ENCODE assay signal across 24 mouse cellular contexts in genomic region chr14:99405228-99405627, GRCm38 (mm10).
A peak's percentile ranks its signal among the peaks of the same experiment; 100 is the strongest.
DNase-seq lines count a peak whose midpoint lies in the region; ATAC-seq lines count a peak whose summit lies in the region.
"Had no signal": no experiment of that assay in that cellular context is flagged by ENCODE, and none has a peak within 500 bp of the region (broad histone marks: within the 10 kb centered on the region; RNA-seq: fewer than 3 reads in every experiment).

No protein-coding gene starts in this region.

- no peaks in the 10 kb centered on the region for H3K27me3 ChIP-seq in liver, embryonic 12.5 days (replicated peaks)
- H3K27me3 ChIP-seq: CH12.LX; embryonic facial prominence, embryonic 12.5 days; forebrain, embryonic 13.5 days; forebrain, embryonic 15.5 days; Patski had no signal

- H3K4me3 ChIP-seq in liver, embryonic 12.5 days = no peak overlapping the region
- H3K4me3 ChIP-seq: embryonic facial prominence, embryonic 10.5 days; embryonic facial prominence, embryonic 12.5 days; forebrain, embryonic 13.5 days; forebrain, embryonic 15.5 days had no signal

- no peak overlapping the region for H3K4me2 ChIP-seq in liver, embryonic 12.5 days
- H3K4me2 ChIP-seq: embryonic facial prominence, embryonic 12.5 days; forebrain, embryonic 13.5 days; forebrain, embryonic 15.5 days had no signal

- peak; percentile 23 for DNase-seq in heart, adult 11 months
- no peak for DNase-seq in heart, postnatal 4 days
- DNase-seq in naive thymus-derived CD4-positive, alpha-beta T cell, adult 2 months (ENCODE audit: low read depth) = peak; percentile 6
- no peak for DNase-seq in layer of hippocampus, postnatal 36 days
- DNase-seq: adrenal gland, adult 8-10 months; adrenal gland, postnatal 14 days; adrenal gland, postnatal 36 days; cerebellum, adult 11-12 months; cerebellum, adult 2 months; cerebellum, adult 9-10 months; cerebellum, postnatal 10 days; cerebellum, postnatal 25 days; forebrain, postnatal 0 days had no signal

- H3K36me3 ChIP-seq in liver, embryonic 12.5 days = no peaks in the 10 kb centered on the region
- H3K36me3 ChIP-seq: embryonic facial prominence, embryonic 10.5 days; embryonic facial prominence, embryonic 12.5 days; forebrain, embryonic 15.5 days; G1E had no signal

- H3K27ac ChIP-seq in liver, embryonic 12.5 days = no peak overlapping the region
- H3K27ac ChIP-seq: embryonic facial prominence, embryonic 10.5 days; embryonic facial prominence, embryonic 12.5 days; forebrain, embryonic 13.5 days; forebrain, embryonic 15.5 days had no signal

- 46% methylated on average over 5 of the region's 5 CpGs for WGBS in liver, embryonic 12.5 days (ENCODE audit: insufficient replicate concordance)

- no peaks in the 10 kb centered on the region for H3K9me3 ChIP-seq in liver, embryonic 12.5 days (replicated peaks)
- H3K9me3 ChIP-seq: embryonic facial prominence, embryonic 10.5 days; embryonic facial prominence, embryonic 12.5 days; forebrain, embryonic 13.5 days; forebrain, embryonic 15.5 days had no signal

- no peak overlapping the region for H3K9ac ChIP-seq in liver, embryonic 12.5 days
- H3K9ac ChIP-seq: embryonic facial prominence, embryonic 12.5 days; forebrain, embryonic 13.5 days; forebrain, embryonic 15.5 days; forebrain, postnatal 0 days had no signal

- H3K4me1 ChIP-seq in liver, embryonic 12.5 days = no peaks in the 10 kb centered on the region
- H3K4me1 ChIP-seq: embryonic facial prominence, embryonic 10.5 days; embryonic facial prominence, embryonic 12.5 days; forebrain, embryonic 13.5 days; forebrain, embryonic 15.5 days had no signal

- peak; percentile 66 for ATAC-seq in granulocyte monocyte progenitor cell, adult 5-6 weeks (replicated peaks; ENCODE audit: poor library complexity, severe bottlenecking)
- ATAC-seq in liver, embryonic 12.5 days = no peak
- ATAC-seq: activated CD4-positive, CD25-positive, alpha-beta regulatory T cell, adult 4 months; CD4-positive, CD25-positive, alpha-beta regulatory T cell, adult 4 months; forebrain, embryonic 13.5 days; forebrain, embryonic 15.5 days; forebrain, postnatal 0 days; Patski had no signal

Comparison
In these comparisons a context has a peak if more than half of its experiments do, and no peak if none do; other contexts are left out.
1. DNase-seq: peak in heart, adult 11 months (single experiment) and naive thymus-derived CD4-positive, alpha-beta T cell, adult 2 months (single experiment); none in heart, postnatal 4 days (single experiment) and layer of hippocampus, postnatal 36 days (0 of 2).